ENCODE assay signal across 9 mouse cellular contexts in the genomic region with DNA sequence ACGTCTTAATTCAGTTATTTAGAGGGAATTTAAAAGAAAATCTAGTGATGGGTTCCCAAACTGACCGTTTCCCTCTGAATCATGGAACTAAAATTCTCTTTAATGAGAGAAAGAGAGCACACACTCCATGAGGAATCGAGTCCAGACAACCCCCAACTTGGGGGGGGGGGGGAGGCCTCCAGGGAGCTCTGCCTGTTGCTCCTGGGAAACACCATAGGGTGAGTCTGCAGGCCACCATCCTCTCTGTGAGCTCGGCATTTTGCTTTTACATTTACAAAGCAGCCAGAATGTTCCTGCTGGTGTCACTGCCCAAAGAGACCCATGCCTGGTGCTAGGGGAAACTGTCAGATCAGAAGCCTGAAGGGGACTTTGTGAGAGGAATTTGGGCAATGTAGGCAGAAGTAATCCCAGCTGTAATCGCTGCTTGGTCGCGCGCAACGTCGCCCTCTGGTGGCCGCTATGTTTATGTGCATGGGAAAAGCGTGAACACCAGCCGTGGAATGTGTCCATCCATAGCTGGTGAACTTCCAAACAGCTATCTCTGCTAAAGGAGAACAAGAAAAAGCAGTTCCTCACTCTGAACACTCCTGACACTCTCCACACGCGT.
DNase-seq lines count a peak whose midpoint lies in the region; ATAC-seq and TF ChIP-seq lines count a peak whose summit lies in the region.
"Had no signal": no experiment of that assay in that cellular context is flagged by ENCODE, and none has a peak within 500 bp of the region (broad histone marks: within the 10 kb centered on the region; RNA-seq: fewer than 3 reads in every experiment).

No protein-coding gene starts in this region.

- H3K4me1 ChIP-seq in ES-E14 (ENCODE audit: control insufficient read depth in 2 of 2, insufficient read depth in 2 of 2, low read length in 2 of 2, poor library complexity in 1 of 2) = no peaks in the 10 kb centered on the region
- H3K4me1 ChIP-seq in forebrain, embryonic 16.5 days (replicated peaks; ENCODE audit: control insufficient read depth, insufficient read depth, low read length) = peaks cover 5% of the 10 kb centered on the region
- H3K4me1 ChIP-seq: liver, embryonic 13.5 days had no signal

- WGBS in forebrain, embryonic 16.5 days = 12% methylated on average over 15 of the region's 15 CpGs

- H3K36me3 ChIP-seq in ES-E14 (ENCODE audit: control insufficient read depth, insufficient read depth, low read length, poor library complexity, severe bottlenecking) = no peaks in the 10 kb centered on the region
- no peaks in the 10 kb centered on the region for H3K36me3 ChIP-seq in forebrain, embryonic 16.5 days (ENCODE audit: control insufficient read depth, insufficient read depth)
- H3K36me3 ChIP-seq: liver, embryonic 13.5 days had no signal

- H3K27me3 ChIP-seq in forebrain, embryonic 16.5 days (replicated peaks; ENCODE audit: control insufficient read depth, insufficient read depth, low read length) = no peaks in the 10 kb centered on the region
- H3K27me3 ChIP-seq: liver, embryonic 13.5 days had no signal

- intact Hi-C loops in heart, postnatal 25 days (cut with DNase I) = loop anchor here (2.0 kb wide), 1 partner anchor 157 kb away; no protein-coding TSS in a partner anchor

- peak; percentile 58 for DNase-seq in ES-E14 (ENCODE audit: low read depth, low spot score)
- peak; percentile 74 for DNase-seq in cerebellum, adult 11 months
- DNase-seq in heart, postnatal 25 days (ENCODE audit: low spot score) = peak; percentile 25
- peak; percentile 65 to 91 for DNase-seq in layer of hippocampus, adult 18-20 months (ENCODE audit: low spot score in 2 of 2)
- DNase-seq in lung, postnatal 10 days = peak; percentile 80
- peak; percentile 23 for DNase-seq in retina, adult 2 months (ENCODE audit: low read depth, low spot score)
- DNase-seq in thymus, postnatal 4 days = peak; percentile 80
- DNase-seq: liver, embryonic 13.5 days had no signal

- no peak overlapping the region for H3K27ac ChIP-seq in ES-E14 (ENCODE audit: insufficient read depth, low read depth, low read length, poor library complexity, severe bottlenecking)
- H3K27ac ChIP-seq in forebrain, embryonic 16.5 days (ENCODE audit: low read length) = no peak overlapping the region
- H3K27ac ChIP-seq: liver, embryonic 13.5 days had no signal

- ATAC-seq in forebrain, embryonic 16.5 days = peak; percentile 65

- no peak overlapping the region for H3K9ac ChIP-seq in ES-E14 (ENCODE audit: insufficient read depth, low read depth, low read length, poor library complexity, severe bottlenecking)
- no peak overlapping the region for H3K9ac ChIP-seq in forebrain, embryonic 16.5 days (replicated peaks; ENCODE audit: low read depth, low read length)
- H3K9ac ChIP-seq: liver, embryonic 13.5 days had no signal

- no peak overlapping the region for H3K4me2 ChIP-seq in forebrain, embryonic 16.5 days (ENCODE audit: low read length)
- H3K4me2 ChIP-seq: liver, embryonic 13.5 days had no signal

- no peaks in the 10 kb centered on the region for H3K9me3 ChIP-seq in ES-E14 (ENCODE audit: control insufficient read depth, insufficient read depth, low read depth, low read length)
- no peaks in the 10 kb centered on the region for H3K9me3 ChIP-seq in forebrain, embryonic 16.5 days (ENCODE audit: control insufficient read depth, low read length)
- H3K9me3 ChIP-seq: liver, embryonic 13.5 days had no signal

- H3K4me3 ChIP-seq in ES-E14 (ENCODE audit: insufficient read depth in 1 of 2, low read depth in 1 of 2, low read length in 2 of 2, poor library complexity in 1 of 2, severe bottlenecking in 1 of 2) = 0 out of 4 replicates have a peak overlapping the region, but pooled peaks of 1 of the 2 experiments have one; percentile 6
- no peak overlapping the region for H3K4me3 ChIP-seq in forebrain, embryonic 16.5 days (replicated peaks; ENCODE audit: low read length)
- H3K4me3 ChIP-seq: liver, embryonic 13.5 days had no signal

- in situ Hi-C loops in ES-E14 (cut with MboI; ENCODE audit: low sequenced_read_pairs in 2 of 2, unreplicated experiment in 2 of 2) = no loop called here

TF ChIP-seq in ES-E14, 5 proteins besides CTCF, POLR2A, EP300 and RAD21:
- TF ChIP-seq HCFC1 (IDR thresholded peaks at IDR 0.05; ENCODE audit: borderline replicate concordance, insufficient read depth, low read length) (no peak), ZC3H11A (IDR thresholded peaks at IDR 0.05; ENCODE audit: borderline replicate concordance, low read depth, low read length) (peak; percentile 72), CHD2 (IDR thresholded peaks at IDR 0.05; ENCODE audit: low read depth, low read length) (no peak)

Comparison
In these comparisons a context has a peak if more than half of its experiments do, and no peak if none do; other contexts are left out.
1. DNase-seq: peak in every context shown above with its lines; median percentile 80 in lung, postnatal 10 days; 80 in thymus, postnatal 4 days; 78 in layer of hippocampus, adult 18-20 months; 74 in cerebellum, adult 11 months; 58 in ES-E14; 25 in heart, postnatal 25 days; 23 in retina, adult 2 months.